Mouse (Mus musculus): Measurements from ENCODE around the gene Mgrn1. TPM values are rescaled to one million over a fixed set of nuclear protein-coding genes. Genes with fewer than 3 reads are reported as not detected.

The Mgrn1 gene
- polyA plus RNA-seq, 1 experiment = 147 TPM

DNA sequence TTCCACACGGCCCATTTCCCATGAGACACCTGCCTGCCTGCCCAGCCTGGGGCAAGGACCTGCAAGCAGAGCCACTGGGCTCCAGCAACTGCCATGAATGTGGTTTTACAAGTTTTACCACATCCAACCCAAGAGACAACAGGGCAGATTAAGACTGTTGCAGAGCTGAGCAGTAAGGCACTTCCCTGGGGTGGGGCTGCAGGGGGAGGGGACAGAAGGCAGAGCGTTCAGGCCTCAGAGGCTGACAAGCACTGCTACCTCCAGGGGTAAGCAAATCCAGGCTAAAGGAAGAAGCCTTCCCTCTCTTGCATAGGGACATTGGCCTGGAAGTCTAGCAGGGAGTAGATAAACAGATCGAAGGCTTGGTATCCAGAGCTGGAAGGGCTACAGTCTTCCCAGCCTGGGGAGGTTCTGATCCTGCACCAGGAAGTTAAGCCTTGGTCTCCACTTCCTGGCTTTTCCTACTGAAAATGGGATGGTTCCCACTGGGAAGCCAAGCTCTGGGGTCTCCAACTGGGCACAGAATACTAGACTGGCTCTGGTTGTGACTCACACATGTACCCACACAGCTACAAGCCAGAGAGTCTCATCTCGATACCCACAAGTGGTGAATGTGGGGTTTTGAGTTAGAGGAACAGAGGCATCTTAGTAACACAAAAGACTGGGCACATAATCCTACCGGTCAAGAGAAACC lies 7.7 kb upstream of the Mgrn1 start:
- DNase-seq (ENCODE audit: low read depth) = no peak

GRCm38 (mm10) chr16:4879101-4879707 lies 6.8 kb upstream of the Mgrn1 start:
- no peak for DNase-seq (ENCODE audit: low read depth)

DNA sequence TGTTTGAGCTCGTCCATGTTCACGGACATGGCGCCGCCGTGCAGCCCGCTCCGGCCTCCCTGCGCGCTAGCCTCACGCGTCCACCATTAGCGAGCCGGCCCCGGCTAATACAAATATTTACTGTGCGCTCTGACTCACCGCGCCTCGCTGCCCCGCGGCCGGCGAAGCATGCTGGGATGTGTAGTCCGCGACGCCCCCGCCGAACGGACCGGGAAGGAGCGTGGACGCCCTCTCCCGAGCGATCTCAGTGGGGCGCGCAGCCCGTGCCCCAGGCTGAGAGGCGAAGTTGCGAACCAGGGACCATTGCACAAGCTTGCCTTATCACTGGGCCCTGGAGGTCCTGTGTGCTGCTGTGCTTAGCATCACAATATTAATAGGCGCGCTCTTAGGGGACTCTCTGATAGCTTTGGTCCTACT lies 6.3 kb upstream of the Mgrn1 start:
- no peak for DNase-seq (ENCODE audit: low read depth)

- DNase-seq (ENCODE audit: low read depth) = peak; percentile 91
Measured at GRCm38 (mm10) chr16:4880136-4880825, 5.8 kb upstream of the Mgrn1 start, which contains the start of gene Ubald1. TSS of gene Ubald1 (minus strand) at chr16:4880315.

DNA sequence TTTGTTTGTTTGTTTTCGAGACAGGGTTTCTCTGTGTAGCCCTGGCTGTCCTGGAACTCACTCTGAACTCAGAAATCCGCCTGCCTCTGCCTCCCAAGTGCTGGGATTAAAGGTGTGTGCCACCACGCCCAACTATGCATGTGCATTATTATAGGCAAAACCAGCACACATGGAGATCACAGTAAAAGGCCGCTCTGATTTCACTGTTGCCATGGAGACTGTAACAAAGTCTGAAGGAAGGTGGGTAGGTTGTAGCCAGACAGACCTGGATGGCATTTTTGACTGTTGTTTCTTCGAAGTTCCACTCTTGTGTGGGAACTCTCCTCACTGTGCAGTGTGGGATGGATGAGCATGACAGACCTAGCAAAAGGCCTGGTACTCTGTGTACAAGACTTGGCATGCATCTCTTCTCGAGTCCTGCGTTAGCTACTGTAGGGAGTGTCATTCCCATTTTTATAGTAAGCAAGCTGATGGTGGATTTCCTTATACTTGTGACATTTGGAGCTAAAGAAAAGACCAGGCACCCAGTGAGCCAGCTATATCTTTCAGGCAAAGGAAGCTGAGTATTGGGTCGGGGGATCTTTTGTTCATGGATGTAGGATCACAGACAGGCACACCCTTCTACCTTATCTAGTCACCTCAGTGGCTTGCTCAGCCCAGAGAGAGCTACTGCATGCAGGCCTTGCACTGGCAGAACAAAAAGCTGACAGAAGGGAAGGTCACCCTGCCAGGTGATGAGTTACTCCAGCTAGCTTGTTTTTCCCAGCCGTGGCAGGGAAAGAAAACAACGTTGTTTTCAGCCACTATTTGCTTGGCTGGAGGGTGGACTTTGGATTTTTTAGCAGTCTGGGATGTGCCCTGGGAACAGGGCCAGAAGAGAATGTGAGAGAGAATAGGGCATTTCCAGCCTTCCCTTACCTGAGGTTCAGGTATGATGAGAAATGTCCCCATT lies 4.4 kb upstream of the Mgrn1 start:
- DNase-seq (ENCODE audit: low read depth) = no peak

GRCm38 (mm10) chr16:4884930-4885329 lies 1.1 kb upstream of the Mgrn1 start:
- DNase-seq (ENCODE audit: low read depth) = no peak

GRCm38 (mm10) chr16:4886690-4887020 lies 606 bp downstream of the Mgrn1 start:
- no peak for DNase-seq (ENCODE audit: low read depth)

GRCm38 (mm10) chr16:4890201-4890709 lies 4.2 kb downstream of the Mgrn1 start:
- DNase-seq (ENCODE audit: low read depth) = no peak

DNA sequence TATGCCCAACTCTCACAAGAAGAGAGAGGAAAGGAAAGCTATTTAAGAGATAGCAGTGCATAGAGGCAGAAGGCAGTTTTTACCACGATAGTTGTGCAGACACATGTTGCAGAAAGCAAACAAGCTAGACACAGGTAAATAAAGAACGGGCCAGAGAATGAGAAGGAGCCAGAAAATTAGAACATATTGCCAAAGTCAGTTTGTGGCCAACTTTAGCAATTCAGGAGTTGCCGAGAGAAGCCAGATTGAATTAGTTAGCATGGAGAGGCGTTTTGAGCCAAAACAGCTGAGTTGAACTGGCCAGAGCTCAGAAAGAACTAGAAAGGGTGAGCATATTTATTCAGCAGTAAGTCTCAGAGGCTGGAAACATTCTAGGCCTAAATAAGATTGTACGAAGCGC lies 6.1 kb downstream of the Mgrn1 start:
- DNase-seq (ENCODE audit: low read depth) = no peak

GRCm38 (mm10) chr16:4894201-4894908 lies 8.3 kb downstream of the Mgrn1 start:
- no peak for DNase-seq (ENCODE audit: low read depth)

- no peak for DNase-seq (ENCODE audit: low read depth)
Measured at GRCm38 (mm10) chr16:4896249-4897027, 10.4 kb downstream of the Mgrn1 start.

DNA sequence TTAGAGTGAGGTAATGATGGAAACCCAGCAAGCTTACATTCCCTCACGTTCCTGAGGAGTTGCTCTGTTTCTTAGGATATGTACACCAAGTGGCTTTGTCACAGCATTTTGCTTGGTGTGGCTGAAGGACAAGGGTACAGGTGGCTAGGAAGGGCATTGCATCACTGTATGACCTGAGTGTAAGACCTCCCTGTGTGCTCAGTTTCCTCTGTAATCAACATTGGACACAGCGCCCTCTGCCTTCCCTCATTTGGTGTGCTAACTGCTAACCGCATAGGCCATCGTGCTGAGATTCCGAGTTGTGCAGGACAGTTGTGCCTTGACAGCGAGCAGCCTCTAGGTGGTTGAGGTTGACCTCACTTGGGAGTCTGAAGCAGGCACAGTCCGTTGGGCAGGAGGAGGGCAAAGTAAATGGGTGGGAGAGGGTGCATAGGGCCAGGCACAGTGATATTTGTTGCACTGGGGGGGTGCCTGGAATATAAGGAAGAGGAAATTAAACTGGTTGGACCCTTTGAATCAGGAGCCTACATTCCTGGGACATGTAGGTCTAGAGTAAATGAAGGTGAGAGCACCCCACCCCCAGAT lies 11.2 kb downstream of the Mgrn1 start:
- no peak for DNase-seq (ENCODE audit: low read depth)

GRCm38 (mm10) chr16:4898881-4899280 lies 12.8 kb downstream of the Mgrn1 start:
- no peak for DNase-seq (ENCODE audit: low read depth)

GRCm38 (mm10) chr16:4899711-4900110 lies 13.7 kb downstream of the Mgrn1 start:
- no peak for DNase-seq (ENCODE audit: low read depth)

DNA sequence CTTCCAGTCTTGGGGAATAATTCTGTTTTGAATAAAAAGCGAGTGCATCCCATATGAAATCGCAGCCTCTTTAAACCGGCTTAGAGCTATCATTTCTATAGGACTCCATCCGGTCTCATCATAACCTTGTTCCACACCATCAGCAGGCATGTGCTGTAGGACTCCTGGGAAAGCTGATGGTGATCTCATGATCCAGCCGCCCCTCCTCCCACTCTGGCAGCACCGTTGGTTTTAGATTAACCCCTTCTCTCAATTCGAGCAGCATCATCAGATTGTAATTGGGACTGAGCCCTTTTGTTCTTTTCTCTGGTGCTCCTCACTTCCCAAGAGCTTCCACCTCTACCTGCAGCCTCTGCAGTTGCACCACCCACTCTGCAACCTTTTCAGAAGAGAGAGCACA lies 15.1 kb downstream of the Mgrn1 start:
- no peak for DNase-seq (ENCODE audit: low read depth)

DNA sequence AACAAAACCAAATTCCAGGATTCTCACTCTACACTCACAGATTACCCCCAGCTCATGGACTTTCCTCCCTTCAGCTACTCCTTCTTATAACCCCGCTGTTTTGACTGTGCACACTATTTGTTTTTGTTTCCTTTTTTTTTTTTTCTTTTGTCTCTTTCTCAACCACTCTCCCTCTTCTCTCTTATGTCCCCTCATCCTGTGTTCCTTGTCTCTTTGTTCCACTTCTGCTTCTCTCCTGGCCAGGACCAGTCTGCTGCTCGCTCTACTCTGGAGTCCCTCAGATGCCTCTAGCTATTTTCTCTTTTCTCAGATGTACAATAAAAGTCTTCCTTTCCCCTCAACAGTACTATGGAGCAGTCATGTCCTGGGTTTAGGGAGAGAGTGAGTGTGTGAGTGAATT lies 16.3 kb downstream of the Mgrn1 start:
- no peak for DNase-seq (ENCODE audit: low read depth)

DNA sequence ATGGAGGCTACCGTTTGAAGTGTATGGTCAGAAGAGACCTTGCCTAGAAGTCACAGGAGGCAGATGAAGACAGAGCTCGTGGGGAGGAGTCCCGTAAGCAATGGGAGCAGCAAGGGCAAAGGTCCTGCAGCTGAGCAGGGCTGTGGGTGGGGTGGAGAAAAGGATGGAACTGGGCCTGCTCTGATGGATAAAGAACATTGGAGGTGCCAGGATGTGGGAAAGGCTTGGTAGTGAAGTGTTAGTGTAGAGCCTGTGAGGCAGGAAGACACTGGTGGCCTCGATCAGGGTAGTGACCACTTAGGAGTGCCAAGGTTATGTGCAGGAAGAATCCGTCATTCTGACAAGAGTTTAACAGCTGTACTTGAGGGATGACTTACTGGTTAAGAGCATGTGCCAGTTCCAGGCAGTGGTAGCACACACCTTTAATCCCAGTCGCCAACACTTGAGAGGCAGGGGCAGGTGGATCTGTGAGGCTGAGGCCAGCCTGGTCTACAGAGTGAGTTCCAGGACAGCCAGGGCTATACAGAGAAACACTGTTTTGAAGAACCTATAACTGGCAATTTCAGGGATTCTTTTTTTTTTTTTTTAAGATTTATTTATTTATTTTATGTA lies 17.5 kb downstream of the Mgrn1 start:
- no peak for DNase-seq (ENCODE audit: low read depth)

- DNase-seq (ENCODE audit: low read depth) = no peak
Measured at GRCm38 (mm10) chr16:4904878-4905277, 18.8 kb downstream of the Mgrn1 start.

DNA sequence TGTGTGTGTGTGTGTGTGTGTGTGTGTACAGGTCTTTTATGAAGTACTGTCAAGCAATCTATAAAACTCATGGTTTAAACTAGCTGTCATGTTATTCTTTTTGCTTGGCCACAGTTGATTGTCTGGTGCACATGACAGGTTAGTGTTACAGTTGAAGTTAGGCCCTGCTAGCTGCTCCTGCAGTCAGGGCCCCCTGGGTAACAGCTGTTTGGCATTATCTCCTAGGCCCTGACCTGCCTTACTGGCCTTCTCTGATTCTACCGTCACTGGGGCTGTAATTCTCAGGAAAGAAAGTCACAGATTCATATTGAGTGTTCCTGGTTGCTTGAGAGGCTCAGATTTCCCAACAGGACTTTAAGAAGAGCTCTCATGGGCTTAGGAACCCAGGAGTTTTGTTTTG lies 19.5 kb downstream of the Mgrn1 start:
- no peak for DNase-seq (ENCODE audit: low read depth)

GRCm38 (mm10) chr16:4906559-4906958 lies 20.5 kb downstream of the Mgrn1 start:
- DNase-seq (ENCODE audit: low read depth) = no peak
